Comparison of ENCODE assay signal across 23 mouse cellular contexts in the genomic region with DNA sequence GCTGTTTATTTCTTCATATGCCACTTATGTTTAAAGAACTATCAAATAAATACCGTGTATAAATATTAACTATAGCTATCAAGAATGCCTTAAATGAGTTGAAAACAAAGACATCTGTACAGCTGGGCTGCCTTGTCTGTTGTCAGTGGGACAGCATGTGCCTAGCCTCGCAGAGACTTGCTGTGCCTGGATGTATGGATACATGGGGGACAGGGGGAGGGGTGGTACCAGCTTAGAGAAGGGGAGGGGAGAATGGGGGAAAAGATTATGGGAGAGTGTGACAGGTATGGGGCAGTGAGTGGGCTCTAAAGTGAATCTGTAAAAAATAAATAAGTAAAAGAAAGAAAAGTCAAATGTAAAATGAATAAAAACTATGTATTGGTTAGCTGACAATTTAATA.
"Had no signal": no experiment of that assay in that cellular context is flagged by ENCODE, and none has a peak within 500 bp of the region (broad histone marks: within the 10 kb centered on the region; RNA-seq: fewer than 3 reads in every experiment).

No protein-coding gene starts in this region.

- H3K9me3 ChIP-seq: heart, embryonic 10.5 days; heart, embryonic 12.5 days; hindbrain, embryonic 10.5 days; intestine, embryonic 15.5 days; limb, embryonic 10.5 days; limb, embryonic 12.5 days had no signal

- DNase-seq: gastrocnemius, adult 2 months; gastrocnemius, postnatal 10 days; gastrocnemius, postnatal 25 days; heart, adult 18-20 months; heart, postnatal 10 days; heart, postnatal 4 days; kidney, adult 18-20 months; kidney, adult 8-10 months; kidney, postnatal 10 days; kidney, postnatal 25 days; kidney, postnatal 4 days had no signal

- H3K4me1 ChIP-seq: heart, embryonic 10.5 days; heart, embryonic 12.5 days; intestine, embryonic 15.5 days; limb, embryonic 10.5 days; limb, embryonic 12.5 days had no signal

- H3K27me3 ChIP-seq: heart, embryonic 12.5 days; intestine, embryonic 15.5 days; limb, embryonic 12.5 days had no signal

- H3K4me3 ChIP-seq: gastrocnemius, adult 2 months; heart, embryonic 10.5 days; heart, embryonic 12.5 days; hindbrain, embryonic 10.5 days; intestine, embryonic 15.5 days; layer of hippocampus, adult 2 months; left cerebral cortex, adult 2 months; limb, embryonic 10.5 days; limb, embryonic 12.5 days had no signal

- H3K36me3 ChIP-seq: heart, embryonic 10.5 days; heart, embryonic 12.5 days; hindbrain, embryonic 10.5 days; intestine, embryonic 15.5 days; limb, embryonic 10.5 days; limb, embryonic 12.5 days had no signal

- H3K9ac ChIP-seq: heart, embryonic 12.5 days; hindbrain, embryonic 14.5 days; intestine, embryonic 15.5 days; limb, embryonic 12.5 days had no signal

- ATAC-seq: hindbrain, embryonic 16.5 days; inflammation-experienced regulatory T-cells, adult 6 months; intestine, embryonic 15.5 days; intestine, postnatal 0 days had no signal

- H3K27ac ChIP-seq: gastrocnemius, adult 2 months; heart, embryonic 10.5 days; hindbrain, embryonic 10.5 days; hindbrain, embryonic 14.5 days; intestine, embryonic 15.5 days; layer of hippocampus, adult 2 months; left cerebral cortex, adult 2 months; limb, embryonic 10.5 days; limb, embryonic 12.5 days had no signal

- H3K4me2 ChIP-seq: heart, embryonic 12.5 days; hindbrain, embryonic 14.5 days; intestine, embryonic 15.5 days; limb, embryonic 12.5 days had no signal
